Mouse (Mus musculus): ENCODE results near the gene Rab37. TPM values are rescaled to one million over a fixed set of nuclear protein-coding genes. Genes with fewer than 3 reads are reported as not detected.

Rab37 gene
- polyA plus RNA-seq, 1 experiment from 2014 or later = 2.0 TPM

DNA sequence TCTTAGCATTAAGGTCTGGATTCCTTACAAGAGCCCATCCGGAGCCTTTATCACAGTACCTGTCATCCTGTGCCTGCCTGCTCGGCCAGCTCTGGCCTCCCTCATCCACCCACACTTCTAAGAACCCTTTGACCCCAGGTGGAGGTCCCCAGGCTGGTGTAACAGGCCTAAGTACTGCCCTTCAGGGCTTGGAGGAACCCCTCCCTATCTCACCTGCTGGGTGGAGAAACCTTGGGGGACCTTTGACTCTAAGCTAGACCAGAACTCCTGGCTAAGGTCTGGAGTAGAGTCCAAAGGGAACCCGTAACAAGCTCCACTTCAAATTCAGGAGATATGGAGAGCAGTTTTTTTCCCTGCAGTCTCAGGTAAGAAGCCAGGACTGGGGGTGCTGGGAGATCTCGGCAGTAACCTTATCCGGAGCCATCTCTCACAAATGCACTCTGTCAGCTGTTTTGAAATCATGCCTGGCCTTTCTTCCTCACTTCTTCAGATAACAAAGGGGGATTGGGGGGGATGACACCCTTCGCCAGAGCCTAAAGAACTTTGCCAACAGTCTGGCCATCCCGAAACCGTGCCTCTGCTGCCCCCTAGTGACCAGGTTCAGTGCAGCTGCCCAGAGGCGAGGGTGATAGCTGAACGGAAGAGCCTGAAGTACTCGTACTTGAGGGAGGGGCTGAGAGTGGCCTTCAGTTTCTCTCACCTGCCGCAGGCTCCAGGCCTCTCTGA, 90.8 kb downstream of the Rab37 start:
- no peaks in the 10 kb centered on the region for H3K27me3 ChIP-seq
- H3K9me3 ChIP-seq (replicated peaks) = no peaks in the 10 kb centered on the region
- no peak overlapping the region for H3K4me3 ChIP-seq (replicated peaks)
- H3K4me1 ChIP-seq = peaks cover 30% of the 10 kb centered on the region
- 23% methylated on average over 12 of the region's 12 CpGs for WGBS
- H3K36me3 ChIP-seq = no peaks in the 10 kb centered on the region
- no peak overlapping the region for H3K4me2 ChIP-seq (replicated peaks)
- no peak overlapping the region for H3K27ac ChIP-seq (replicated peaks)
- no peak overlapping the region for H3K9ac ChIP-seq
- no peak for ATAC-seq (ENCODE audit: insufficient number of reproducible peaks, low FRiP score, low TSS enrichment, low read depth)

DNA sequence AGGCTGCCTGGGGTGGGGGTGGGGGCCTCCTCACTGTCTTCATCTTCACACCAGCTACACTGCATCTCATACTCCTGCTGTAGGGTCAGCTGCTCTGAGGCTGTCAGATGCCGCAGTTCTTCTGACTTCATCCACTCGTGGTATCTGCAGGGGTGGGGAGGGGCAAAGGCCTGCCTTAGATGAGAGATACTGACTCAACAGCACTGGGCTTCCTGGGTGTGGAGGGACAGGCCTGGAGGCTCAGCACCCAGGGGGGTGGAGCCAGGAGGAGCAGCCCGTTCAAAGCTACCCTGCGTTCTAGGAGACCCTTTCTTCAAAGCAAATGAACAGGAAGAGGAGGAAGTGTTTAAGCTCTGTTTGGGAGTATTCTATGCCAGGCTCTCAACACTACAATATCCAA, 93.7 kb downstream of the Rab37 start:
- Histone ChIP-seq H3K27ac (replicated peaks) (no peak overlapping the region), H3K9ac (no peak overlapping the region), H3K27me3 (no peaks in the 10 kb centered on the region), H3K36me3 (no peaks in the 10 kb centered on the region; the same call in 1 of the 2 replicates), H3K4me1 (peaks cover 27% of the 10 kb centered on the region), H3K4me3 (replicated peaks) (no peak overlapping the region), H3K9me3 (replicated peaks) (no peaks in the 10 kb centered on the region), H3K4me2 (replicated peaks) (no peak overlapping the region)
- WGBS = 55% methylated on average over 4 of the region's 4 CpGs
- no peak for ATAC-seq (ENCODE audit: insufficient number of reproducible peaks, low FRiP score, low TSS enrichment, low read depth)

- under 1% methylated on average over 39 of the region's 39 CpGs for WGBS
- Histone ChIP-seq H3K4me2 (replicated peaks) (peak within 1 kb of the TSS; percentile 89), H3K9me3 (replicated peaks) (no peaks in the 10 kb centered on the region)
Observed at GRCm38 (mm10) chr11:115187224-115187639, 96.0 kb downstream of the Rab37 start, which contains the start of gene Tmem104. Tmem104 (plus strand) TSS chr11:115187487.

GRCm38 (mm10) chr11:115187693-115188092, 96.5 kb downstream of the Rab37 start, which contains the start of gene Nat9:
Nat9 (minus strand) TSS chr11:115187859.
- ATAC-seq (ENCODE audit: insufficient number of reproducible peaks, low FRiP score, low TSS enrichment, low read depth) = no peak

More at GRCm38 (mm10) chr11:115187224-115187639, 96.0 kb downstream of the Rab37 start, which contains the start of gene Tmem104:
- Histone ChIP-seq H3K27ac (replicated peaks) (peak within 1 kb of the TSS; percentile 82), H3K4me3 (replicated peaks) (peak within 1 kb of the TSS; percentile 71), H3K36me3 (peaks cover 4% of the 10 kb centered on the region; the same call in 1 of the 2 replicates), H3K9ac (peak within 1 kb of the TSS; percentile 68), H3K4me1 (peaks cover 26% of the 10 kb centered on the region), H3K27me3 (no peaks in the 10 kb centered on the region)
- ATAC-seq (ENCODE audit: insufficient number of reproducible peaks, low FRiP score, low TSS enrichment, low read depth) = peak; percentile 95

GRCm38 (mm10) chr11:115188539-115189231, 97.5 kb downstream of the Rab37 start:
- Histone ChIP-seq H3K9ac (no peak overlapping the region), H3K4me3 (replicated peaks) (no peak overlapping the region), H3K36me3 (peaks cover 4% of the 10 kb centered on the region; the same call in 1 of the 2 replicates), H3K4me2 (replicated peaks) (no peak overlapping the region), H3K27me3 (no peaks in the 10 kb centered on the region), H3K9me3 (replicated peaks) (no peaks in the 10 kb centered on the region), H3K27ac (replicated peaks) (no peak overlapping the region), H3K4me1 (peaks cover 26% of the 10 kb centered on the region)
- no peak for ATAC-seq (ENCODE audit: insufficient number of reproducible peaks, low FRiP score, low TSS enrichment, low read depth)
- 83% methylated on average over 13 of the region's 13 CpGs for WGBS

More at GRCm38 (mm10) chr11:115187693-115188092, 96.5 kb downstream of the Rab37 start, which contains the start of gene Nat9:
- Histone ChIP-seq H3K36me3 (peaks cover 4% of the 10 kb centered on the region; the same call in 1 of the 2 replicates), H3K4me3 (replicated peaks) (peak within 1 kb of the TSS; percentile 71), H3K4me2 (replicated peaks) (peak within 1 kb of the TSS; percentile 89), H3K9ac (peak within 1 kb of the TSS; percentile 68), H3K4me1 (peaks cover 26% of the 10 kb centered on the region), H3K27me3 (no peaks in the 10 kb centered on the region), H3K27ac (replicated peaks) (peak within 1 kb of the TSS; percentile 82), H3K9me3 (replicated peaks) (no peaks in the 10 kb centered on the region)
- 9% methylated on average over 12 of the region's 12 CpGs for WGBS

DNA sequence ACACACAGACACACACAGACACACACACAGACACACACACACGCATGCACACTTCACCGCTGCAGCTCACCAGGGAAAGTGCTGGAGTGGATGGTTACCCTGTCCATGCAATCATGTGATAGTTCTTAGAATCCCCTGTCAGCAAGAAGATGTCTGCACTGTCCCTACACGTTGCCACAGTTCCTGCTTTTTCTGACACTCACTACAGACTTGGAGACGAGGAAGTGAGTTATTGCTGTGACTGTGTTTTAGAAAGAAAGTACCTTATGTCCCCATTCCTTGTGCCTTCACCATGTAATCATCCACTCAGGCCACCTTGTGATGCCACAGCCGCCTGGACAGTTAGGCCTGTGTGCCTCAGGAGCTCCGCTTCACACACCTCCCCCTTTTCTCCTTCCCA, 98.1 kb downstream of the Rab37 start:
- H3K9me3 ChIP-seq (replicated peaks) = no peaks in the 10 kb centered on the region
- peaks cover 4% of the 10 kb centered on the region; the same call in 1 of the 2 replicates for H3K36me3 ChIP-seq
- 92% methylated on average over 6 of the region's 6 CpGs for WGBS
- H3K4me2 ChIP-seq (replicated peaks) = no peak overlapping the region
- H3K27me3 ChIP-seq = no peaks in the 10 kb centered on the region
- H3K4me3 ChIP-seq (replicated peaks) = no peak overlapping the region
- H3K4me1 ChIP-seq = peaks cover 26% of the 10 kb centered on the region
- no peak overlapping the region for H3K27ac ChIP-seq (replicated peaks)
- H3K9ac ChIP-seq = no peak overlapping the region
- no peak for ATAC-seq (ENCODE audit: insufficient number of reproducible peaks, low FRiP score, low TSS enrichment, low read depth)

- no peak for ATAC-seq (ENCODE audit: insufficient number of reproducible peaks, low FRiP score, low TSS enrichment, low read depth)
- H3K9ac ChIP-seq = no peak overlapping the region
- no peaks in the 10 kb centered on the region for H3K9me3 ChIP-seq (replicated peaks)
- 58% methylated on average over 9 of the region's 9 CpGs for WGBS
- H3K4me2 ChIP-seq (replicated peaks) = no peak overlapping the region
- peaks cover 4% of the 10 kb centered on the region; the same call in 1 of the 2 replicates for H3K36me3 ChIP-seq
- H3K4me3 ChIP-seq (replicated peaks) = no peak overlapping the region
- H3K27me3 ChIP-seq = no peaks in the 10 kb centered on the region
- H3K27ac ChIP-seq (replicated peaks) = 0 out of 2 replicates have a peak overlapping the region, but pooled peaks have one; percentile 1
- peaks cover 16% of the 10 kb centered on the region for H3K4me1 ChIP-seq
Observed at GRCm38 (mm10) chr11:115192180-115192579, 100.9 kb downstream of the Rab37 start.

GRCm38 (mm10) chr11:115194693-115195092, 103.5 kb downstream of the Rab37 start:
- H3K4me3 ChIP-seq (replicated peaks) = no peak overlapping the region
- ATAC-seq (ENCODE audit: insufficient number of reproducible peaks, low FRiP score, low TSS enrichment, low read depth) = no peak
- WGBS = 85% methylated on average over 6 of the region's 6 CpGs
- no peaks in the 10 kb centered on the region for H3K4me1 ChIP-seq
- peaks cover 8% of the 10 kb centered on the region; the same call in 1 of the 2 replicates for H3K36me3 ChIP-seq
- H3K27ac ChIP-seq (replicated peaks) = no peak overlapping the region
- H3K4me2 ChIP-seq (replicated peaks) = no peak overlapping the region
- no peaks in the 10 kb centered on the region for H3K27me3 ChIP-seq
- no peaks in the 10 kb centered on the region for H3K9me3 ChIP-seq (replicated peaks)
- H3K9ac ChIP-seq = no peak overlapping the region

DNA sequence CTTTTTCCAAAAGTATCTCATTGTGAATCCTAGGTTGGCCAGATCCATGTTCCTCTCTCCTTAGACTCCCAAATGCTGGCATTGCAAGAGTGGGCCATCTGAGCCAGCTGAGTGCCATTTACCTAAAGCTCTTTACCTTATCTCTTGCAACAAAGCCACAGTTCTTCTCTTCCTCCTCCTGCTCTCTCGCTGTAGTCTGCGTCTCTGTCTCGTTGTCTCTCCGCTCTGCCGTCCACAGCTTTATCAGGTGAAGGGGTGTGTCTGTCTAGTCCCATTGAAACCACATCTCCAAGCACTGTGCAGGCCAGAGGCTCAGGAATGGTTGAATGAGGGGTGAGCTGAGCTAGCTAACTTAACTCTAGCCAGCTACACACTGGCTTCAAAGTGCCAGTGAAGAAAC, 104.7 kb downstream of the Rab37 start:
- H3K9ac ChIP-seq = no peak overlapping the region
- peaks cover 10% of the 10 kb centered on the region for H3K36me3 ChIP-seq
- no peaks in the 10 kb centered on the region for H3K9me3 ChIP-seq (replicated peaks)
- no peak overlapping the region for H3K4me2 ChIP-seq (replicated peaks)
- no peak overlapping the region for H3K27ac ChIP-seq (replicated peaks)
- H3K4me3 ChIP-seq (replicated peaks) = no peak overlapping the region
- no peaks in the 10 kb centered on the region for H3K27me3 ChIP-seq
- no peaks in the 10 kb centered on the region for H3K4me1 ChIP-seq
- ATAC-seq (ENCODE audit: insufficient number of reproducible peaks, low FRiP score, low TSS enrichment, low read depth) = no peak
- 78% methylated on average over 5 of the region's 5 CpGs for WGBS

GRCm38 (mm10) chr11:115197558-115197957, 106.3 kb downstream of the Rab37 start:
- Histone ChIP-seq H3K27ac (replicated peaks) (no peak overlapping the region), H3K36me3 (peaks cover 20% of the 10 kb centered on the region; the same call in 1 of the 2 replicates), H3K9me3 (replicated peaks) (no peaks in the 10 kb centered on the region), H3K4me1 (no peaks in the 10 kb centered on the region), H3K9ac (no peak overlapping the region), H3K4me3 (replicated peaks) (no peak overlapping the region), H3K27me3 (no peaks in the 10 kb centered on the region), H3K4me2 (replicated peaks) (no peak overlapping the region)
- 76% methylated on average over 8 of the region's 8 CpGs for WGBS
- ATAC-seq (ENCODE audit: insufficient number of reproducible peaks, low FRiP score, low TSS enrichment, low read depth) = no peak

GRCm38 (mm10) chr11:115198932-115199384, 107.7 kb downstream of the Rab37 start:
- 68% methylated on average over 12 of the region's 12 CpGs for WGBS
- H3K4me2 ChIP-seq (replicated peaks) = no peak overlapping the region
- no peaks in the 10 kb centered on the region for H3K9me3 ChIP-seq (replicated peaks)
- H3K36me3 ChIP-seq = peaks cover 26% of the 10 kb centered on the region; the same call in 1 of the 2 replicates
- no peaks in the 10 kb centered on the region for H3K4me1 ChIP-seq
- no peak overlapping the region for H3K9ac ChIP-seq
- ATAC-seq (ENCODE audit: insufficient number of reproducible peaks, low FRiP score, low TSS enrichment, low read depth) = no peak
- H3K4me3 ChIP-seq (replicated peaks) = no peak overlapping the region
- H3K27me3 ChIP-seq = no peaks in the 10 kb centered on the region; the same call in 1 of the 2 replicates
- H3K27ac ChIP-seq (replicated peaks) = no peak overlapping the region

Data from embryonic facial prominence, embryonic 15.5 days (tissue).